Mouse (Mus musculus): ENCODE results near the gene Gnb1. TPM values are rescaled to one million over a fixed set of nuclear protein-coding genes. Genes with fewer than 3 reads are reported as not detected.

Gnb1 gene
- total and polyA plus RNA-seq, 3 experiments, result 43.2 to 604 (median 136) TPM

DNA sequence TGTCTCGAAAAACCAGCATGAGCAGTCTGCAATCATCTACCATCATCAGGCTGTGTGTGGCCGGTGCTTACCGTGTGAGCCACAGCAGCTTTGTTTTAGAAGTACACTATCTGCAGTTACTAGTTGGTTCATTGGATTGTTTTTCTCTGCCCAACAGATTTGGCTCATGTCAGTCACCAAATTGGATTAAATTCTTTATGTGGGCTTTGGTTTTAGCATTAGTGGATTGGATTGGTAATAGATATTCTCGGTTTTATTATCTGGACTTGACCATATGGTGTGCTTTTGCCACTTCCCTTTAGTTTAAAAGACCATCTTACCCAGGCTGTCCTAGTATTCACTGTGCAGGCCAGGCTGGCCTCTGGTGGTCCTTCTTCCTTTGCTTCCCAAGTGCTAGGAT lies 3.7 kb downstream of the Gnb1 start:
- Histone ChIP-seq H3K36me3 (replicated peaks) (peaks cover 19% of the 10 kb centered on the region), H3K4me3 (ENCODE audit: low read depth, low read length) (no peak overlapping the region; the same call in 1 of the 2 replicates), H3K27me3 (ENCODE audit: insufficient read depth, low read length) (no peaks in the 10 kb centered on the region), H3K9me3 (replicated peaks) (no peaks in the 10 kb centered on the region), H3K4me1 (ENCODE audit: insufficient read depth, low read depth, low read length) (peaks cover 44% of the 10 kb centered on the region)
- ATAC-seq (ENCODE audit: extremely low read depth, insufficient number of reproducible peaks, low FRiP score, poor library complexity, severe bottlenecking) (no peak), DNase-seq (ENCODE audit: low spot score) (no peak)
- TF ChIP-seq CTCF (IDR thresholded peaks at IDR 0.05; ENCODE audit: low read depth, low read length) (no peak), GATA2 (IDR thresholded peaks at IDR 0.05; ENCODE audit: borderline replicate concordance, low read depth, low read length) (no peak), TAL1 (conservative IDR thresholded peaks at IDR 0.05; ENCODE audit: low read depth, low read length) (no peak), POLR2AphosphoS5 (IDR thresholded peaks at IDR 0.05; ENCODE audit: insufficient replicate concordance, low read depth, low read length) (no peak), GATA1 (IDR thresholded peaks at IDR 0.05; ENCODE audit: borderline replicate concordance, low read length) (no peak)

DNA sequence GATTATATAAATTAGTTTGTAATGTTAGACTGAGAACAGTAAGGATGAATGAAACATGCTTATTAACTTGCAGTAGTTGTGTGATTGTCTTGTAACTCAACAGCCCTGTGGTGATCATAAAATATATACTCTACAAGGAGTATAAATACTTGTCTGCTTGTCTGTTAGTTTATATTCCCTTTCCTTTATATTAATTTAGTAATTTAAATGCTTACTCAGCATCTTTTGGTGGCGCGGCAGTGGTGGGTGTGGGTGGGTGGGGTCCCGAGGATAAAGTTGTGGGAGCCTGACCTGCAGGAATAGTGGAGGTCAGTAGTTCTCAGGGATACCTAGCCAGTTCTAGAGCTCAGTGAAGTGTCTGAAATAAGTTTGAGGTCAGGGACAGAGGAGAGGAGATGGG lies 6.8 kb downstream of the Gnb1 start:
- DNase-seq (ENCODE audit: low spot score) (no peak), ATAC-seq (ENCODE audit: extremely low read depth, insufficient number of reproducible peaks, low FRiP score, poor library complexity, severe bottlenecking) (no peak)
- H3K4me3 ChIP-seq (ENCODE audit: low read depth, low read length), result no peak overlapping the region
- H3K4me1 ChIP-seq (ENCODE audit: insufficient read depth, low read depth, low read length), result peaks cover 45% of the 10 kb centered on the region
- H3K36me3 ChIP-seq (replicated peaks), result peaks cover 19% of the 10 kb centered on the region
- TF ChIP-seq GATA2 (IDR thresholded peaks at IDR 0.05; ENCODE audit: borderline replicate concordance, low read depth, low read length) (no peak), CTCF (IDR thresholded peaks at IDR 0.05; ENCODE audit: low read depth, low read length) (no peak), POLR2AphosphoS5 (IDR thresholded peaks at IDR 0.05; ENCODE audit: insufficient replicate concordance, low read depth, low read length) (no peak), TAL1 (conservative IDR thresholded peaks at IDR 0.05; ENCODE audit: low read depth, low read length) (no peak), GATA1 (IDR thresholded peaks at IDR 0.05; ENCODE audit: borderline replicate concordance, low read length) (no peak)
- no peaks in the 10 kb centered on the region for H3K27me3 ChIP-seq (ENCODE audit: insufficient read depth, low read length)
- H3K9me3 ChIP-seq (replicated peaks), result no peaks in the 10 kb centered on the region

DNA sequence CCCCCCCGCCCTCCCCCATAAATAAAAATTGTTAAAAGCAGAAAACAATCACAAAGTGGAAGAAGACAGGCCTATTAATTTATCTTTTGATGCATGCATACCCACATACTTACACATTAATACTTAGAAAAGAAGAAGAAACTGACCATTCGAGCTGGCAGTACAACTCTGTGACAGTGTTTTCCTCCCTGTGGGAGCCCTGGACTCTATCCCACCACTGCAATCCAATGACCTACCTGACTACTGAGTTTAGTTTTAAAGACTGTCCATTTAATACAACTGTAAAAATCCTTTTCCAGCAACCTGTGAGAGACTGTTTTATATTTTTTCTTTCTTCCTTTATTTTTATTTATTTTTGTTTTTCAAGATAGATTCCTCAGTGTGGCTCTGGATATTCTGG lies 10.0 kb downstream of the Gnb1 start:
- TF ChIP-seq POLR2AphosphoS5 (IDR thresholded peaks at IDR 0.05; ENCODE audit: insufficient replicate concordance, low read depth, low read length) (no peak), CTCF (IDR thresholded peaks at IDR 0.05; ENCODE audit: low read depth, low read length) (no peak), GATA1 (IDR thresholded peaks at IDR 0.05; ENCODE audit: borderline replicate concordance, low read length) (no peak), TAL1 (conservative IDR thresholded peaks at IDR 0.05; ENCODE audit: low read depth, low read length) (no peak), GATA2 (IDR thresholded peaks at IDR 0.05; ENCODE audit: borderline replicate concordance, low read depth, low read length) (no peak)
- H3K4me1 ChIP-seq (ENCODE audit: insufficient read depth, low read depth, low read length), result peaks cover 57% of the 10 kb centered on the region
- peaks cover 19% of the 10 kb centered on the region for H3K36me3 ChIP-seq (replicated peaks)
- ATAC-seq (ENCODE audit: extremely low read depth, insufficient number of reproducible peaks, low FRiP score, poor library complexity, severe bottlenecking), result no peak
- no peaks in the 10 kb centered on the region for H3K27me3 ChIP-seq (ENCODE audit: insufficient read depth, low read length)
- DNase-seq (ENCODE audit: low spot score), result no peak
- H3K4me3 ChIP-seq (ENCODE audit: low read depth, low read length), result no peak overlapping the region
- H3K9me3 ChIP-seq (replicated peaks), result no peaks in the 10 kb centered on the region

DNA sequence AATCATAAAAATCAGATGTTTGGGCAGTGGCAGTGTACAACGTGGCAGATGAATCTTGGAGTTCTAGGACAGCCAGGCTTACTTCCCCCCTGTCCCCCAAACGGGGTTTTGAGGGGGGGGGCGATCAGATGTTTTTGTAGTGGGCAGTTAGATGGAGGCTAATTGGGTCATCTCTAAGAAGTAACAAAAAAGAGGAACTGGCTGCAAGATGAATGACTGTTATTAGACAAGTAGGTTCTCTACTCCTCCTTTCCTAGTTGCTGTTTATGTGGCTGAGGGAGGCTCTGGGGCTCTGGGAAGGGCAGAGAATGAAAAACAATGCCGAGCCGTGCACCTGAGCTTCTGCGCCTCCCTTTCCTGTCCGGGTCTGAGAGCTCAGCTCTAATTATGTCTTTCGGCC lies 13.9 kb downstream of the Gnb1 start:
- Histone ChIP-seq H3K9me3 (replicated peaks) (no peaks in the 10 kb centered on the region), H3K36me3 (replicated peaks) (peaks cover 22% of the 10 kb centered on the region), H3K4me1 (ENCODE audit: insufficient read depth, low read depth, low read length) (peaks cover 53% of the 10 kb centered on the region), H3K4me3 (ENCODE audit: low read depth, low read length) (peak overlapping the region; percentile 17; the same call in 1 of the 2 replicates), H3K27me3 (ENCODE audit: insufficient read depth, low read length) (no peaks in the 10 kb centered on the region)
- DNase-seq (ENCODE audit: low spot score), result peak; percentile 51
- TF ChIP-seq GATA1 (IDR thresholded peaks at IDR 0.05; ENCODE audit: borderline replicate concordance, low read length), result no peak
- no peak for TF ChIP-seq POLR2AphosphoS5 (IDR thresholded peaks at IDR 0.05; ENCODE audit: insufficient replicate concordance, low read depth, low read length)
- ATAC-seq (ENCODE audit: extremely low read depth, insufficient number of reproducible peaks, low FRiP score, poor library complexity, severe bottlenecking), result peak; percentile 78

DNA sequence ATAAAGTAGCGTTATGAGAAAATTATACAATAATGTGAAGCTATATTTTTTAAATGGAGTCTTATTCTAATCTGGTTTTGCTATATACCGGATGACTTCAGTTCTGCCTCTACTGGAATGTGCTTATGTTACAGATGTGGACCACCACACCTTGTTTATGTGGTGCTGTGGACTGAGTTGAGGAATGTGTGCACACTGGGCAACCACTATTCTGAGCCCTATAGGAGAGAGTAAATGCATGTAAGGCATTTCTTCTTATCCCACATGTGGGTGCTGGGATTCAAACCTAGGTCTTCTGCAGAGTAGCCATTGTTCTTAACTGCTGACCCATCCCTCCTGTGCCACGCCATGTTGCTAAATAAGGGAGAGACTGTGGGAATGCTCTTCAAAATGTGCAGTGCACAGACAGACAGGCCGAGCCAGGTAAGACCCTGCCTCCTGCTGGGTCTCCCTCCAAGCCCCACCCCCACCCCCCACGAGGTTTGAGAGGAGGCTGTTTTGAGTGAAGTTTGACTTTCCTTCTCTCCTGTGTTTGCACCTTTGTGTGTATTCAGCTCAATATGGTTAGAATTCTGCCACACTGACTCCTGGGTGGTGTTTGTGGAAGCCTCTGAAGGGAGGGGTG lies 14.6 kb downstream of the Gnb1 start:
- Histone ChIP-seq H3K9me3 (replicated peaks) (no peaks in the 10 kb centered on the region), H3K27me3 (ENCODE audit: insufficient read depth, low read length) (no peaks in the 10 kb centered on the region), H3K4me1 (ENCODE audit: insufficient read depth, low read depth, low read length) (peaks cover 53% of the 10 kb centered on the region), H3K4me3 (ENCODE audit: low read depth, low read length) (no peak overlapping the region; the same call in 1 of the 2 replicates), H3K36me3 (replicated peaks) (peaks cover 25% of the 10 kb centered on the region)
- DNase-seq (ENCODE audit: low spot score) (no peak), ATAC-seq (ENCODE audit: extremely low read depth, insufficient number of reproducible peaks, low FRiP score, poor library complexity, severe bottlenecking) (no peak)
- TF ChIP-seq CTCF (IDR thresholded peaks at IDR 0.05; ENCODE audit: low read depth, low read length) (no peak), TAL1 (conservative IDR thresholded peaks at IDR 0.05; ENCODE audit: low read depth, low read length) (no peak), POLR2AphosphoS5 (IDR thresholded peaks at IDR 0.05; ENCODE audit: insufficient replicate concordance, low read depth, low read length) (no peak), GATA2 (IDR thresholded peaks at IDR 0.05; ENCODE audit: borderline replicate concordance, low read depth, low read length) (no peak), GATA1 (IDR thresholded peaks at IDR 0.05; ENCODE audit: borderline replicate concordance, low read length) (no peak)

DNA sequence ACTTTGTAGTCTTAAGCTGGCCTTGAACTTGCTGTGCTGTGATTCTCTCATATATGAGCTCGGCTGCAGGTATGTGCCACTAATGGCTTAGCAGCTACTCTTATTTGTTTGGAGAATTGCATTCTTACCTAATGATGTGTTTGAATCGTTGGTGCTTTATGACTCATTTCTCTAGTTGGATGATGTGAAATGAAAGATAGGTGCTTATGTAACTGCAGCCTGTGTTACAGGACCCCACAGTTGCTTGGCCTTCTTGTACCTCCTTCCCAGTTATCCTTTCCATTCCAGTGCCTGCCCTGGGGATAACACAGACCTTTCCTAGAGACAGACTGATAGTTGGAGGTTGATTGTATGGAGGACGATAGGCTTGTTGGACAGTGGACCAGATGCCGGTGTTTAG lies 17.5 kb downstream of the Gnb1 start:
- Histone ChIP-seq H3K4me3 (ENCODE audit: low read depth, low read length) (no peak overlapping the region), H3K4me1 (ENCODE audit: insufficient read depth, low read depth, low read length) (peaks cover 36% of the 10 kb centered on the region), H3K27me3 (ENCODE audit: insufficient read depth, low read length) (no peaks in the 10 kb centered on the region), H3K36me3 (replicated peaks) (peaks cover 36% of the 10 kb centered on the region), H3K9me3 (replicated peaks) (no peaks in the 10 kb centered on the region)
- ATAC-seq (ENCODE audit: extremely low read depth, insufficient number of reproducible peaks, low FRiP score, poor library complexity, severe bottlenecking) (no peak), DNase-seq (ENCODE audit: low spot score) (no peak)
- TF ChIP-seq GATA1 (IDR thresholded peaks at IDR 0.05; ENCODE audit: borderline replicate concordance, low read length) (no peak), POLR2AphosphoS5 (IDR thresholded peaks at IDR 0.05; ENCODE audit: insufficient replicate concordance, low read depth, low read length) (no peak), TAL1 (conservative IDR thresholded peaks at IDR 0.05; ENCODE audit: low read depth, low read length) (no peak), CTCF (IDR thresholded peaks at IDR 0.05; ENCODE audit: low read depth, low read length) (no peak), GATA2 (IDR thresholded peaks at IDR 0.05; ENCODE audit: borderline replicate concordance, low read depth, low read length) (no peak)

Data from G1E (cell line).